Mouse (Mus musculus) cortical plate, adult 2 months (tissue): ENCODE measurements around the gene Ipcef1.

Source experiments
- CTCF ChIP-seq: fragments of 200-500 bp; IDR thresholded peaks from 2 replicates; pipeline ENCODE4 v1.5.1; 2011; ENCODE audit warnings: mild to moderate bottlenecking, control low read depth, low read length; ENCODE audit not compliant: insufficient read depth; ENCODE audit errors: extremely low read depth
- POLR2A ChIP-seq: fragments of 200-500 bp; IDR thresholded peaks from 2 replicates; pipeline ENCODE4 v1.6.1; 2011; ENCODE audit warnings: mild to moderate bottlenecking, low read length, control low read depth; ENCODE audit not compliant: insufficient read depth; ENCODE audit errors: extremely low read depth

DNA sequence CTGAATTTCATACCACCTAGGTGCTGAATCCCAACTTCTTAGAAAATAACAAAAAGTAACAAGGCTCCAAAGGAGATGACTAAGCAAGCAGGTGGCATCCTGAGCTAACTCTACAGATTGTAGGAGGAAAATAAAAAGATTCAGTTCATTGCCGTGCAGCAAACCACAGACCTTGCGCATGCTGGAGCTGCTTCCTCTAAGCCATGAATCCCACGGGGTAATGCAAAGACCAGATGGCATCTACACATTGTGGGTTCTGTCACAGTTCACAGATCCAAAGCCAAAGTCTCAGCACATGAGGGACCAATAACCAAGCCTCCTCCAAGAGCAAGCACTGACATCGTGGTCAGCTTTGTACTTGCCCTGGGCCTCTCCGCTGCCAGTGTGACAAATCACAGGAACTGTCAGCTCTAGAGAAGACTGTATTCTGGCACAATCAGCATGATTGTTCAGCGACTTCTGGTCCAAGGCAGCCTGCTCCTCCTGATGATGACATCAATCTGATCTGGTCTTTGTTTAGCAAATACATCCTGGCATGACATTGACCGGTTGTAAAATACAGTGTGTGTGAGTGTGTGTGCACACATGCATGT is 204.0 kb downstream of the Ipcef1 start:
- TF ChIP-seq CTCF (no peak), POLR2A (no peak)
